Mouse (Mus musculus): ENCODE results near the gene Nptxr.

Gene Nptxr

GRCm38 (mm10) chr15:79804352-79805071, at the start of gene Nptxr:
Gene Nptxr, minus strand, starts transcription at chr15:79804766.
- DNase-seq (ENCODE audit: low spot score in 2 of 2) = no peak

DNA sequence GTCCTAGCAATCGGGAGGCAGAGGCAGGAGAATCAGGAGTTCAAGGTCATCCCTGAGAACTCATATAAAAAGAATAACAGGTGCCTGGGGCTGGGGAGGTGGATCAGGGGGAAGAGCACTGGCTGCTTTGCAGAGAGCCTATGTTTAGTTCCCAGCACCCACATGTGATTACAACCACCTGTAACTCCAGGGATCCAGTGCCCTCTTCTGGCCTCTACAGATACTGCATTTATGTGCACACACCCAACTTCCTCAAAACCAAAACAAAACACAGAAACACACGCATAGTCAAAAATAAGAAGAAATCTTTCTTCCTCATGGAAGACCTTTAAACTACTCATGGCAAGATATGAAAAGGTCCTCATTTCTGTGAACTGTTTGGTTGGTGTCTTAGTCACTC, 45.6 kb upstream of the Nptxr start:
- DNase-seq (ENCODE audit: low spot score in 2 of 2) = no peak

DNA sequence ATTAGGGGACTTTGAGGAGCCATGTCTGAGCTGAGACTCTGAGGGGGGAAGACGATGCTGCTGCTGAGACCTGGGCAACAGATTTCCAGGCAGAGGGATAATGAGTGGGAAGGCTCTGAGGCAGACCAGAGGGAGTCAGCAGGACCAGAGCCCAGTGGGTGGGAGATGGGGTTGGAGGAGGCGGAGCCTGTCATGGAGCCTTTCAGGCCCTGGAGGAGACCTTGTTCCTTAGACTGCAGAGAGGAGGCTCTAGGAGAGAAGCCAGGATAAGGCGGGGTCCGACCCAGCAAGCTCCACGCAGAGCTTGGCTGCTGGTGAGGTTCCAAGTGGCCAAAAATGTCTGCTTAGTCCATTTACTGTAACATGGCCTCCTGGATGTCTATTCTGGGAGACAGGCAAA, 42.5 kb upstream of the Nptxr start:
- no peak for DNase-seq (ENCODE audit: low spot score in 2 of 2)

DNA sequence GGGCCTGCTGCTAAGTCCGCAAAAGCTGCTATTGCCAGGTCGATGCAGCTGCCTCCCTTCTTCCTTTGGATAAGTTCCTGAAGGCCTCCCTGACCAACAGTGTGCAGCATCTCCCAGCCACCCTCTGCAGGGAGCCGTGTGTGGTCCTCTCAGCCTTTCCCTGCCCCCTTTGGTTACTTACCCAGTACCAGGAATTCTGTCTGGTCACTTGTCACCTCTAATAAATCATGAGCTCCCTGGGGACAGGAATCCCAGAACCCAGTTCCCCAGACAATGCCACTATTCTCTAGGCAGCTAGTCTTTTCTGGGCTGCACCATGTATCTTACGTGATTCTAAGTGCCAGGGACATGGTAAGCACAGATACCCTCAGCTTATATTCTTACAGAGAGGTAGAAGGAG, 41.4 kb upstream of the Nptxr start:
- no peak for DNase-seq (ENCODE audit: low spot score in 2 of 2)

DNA sequence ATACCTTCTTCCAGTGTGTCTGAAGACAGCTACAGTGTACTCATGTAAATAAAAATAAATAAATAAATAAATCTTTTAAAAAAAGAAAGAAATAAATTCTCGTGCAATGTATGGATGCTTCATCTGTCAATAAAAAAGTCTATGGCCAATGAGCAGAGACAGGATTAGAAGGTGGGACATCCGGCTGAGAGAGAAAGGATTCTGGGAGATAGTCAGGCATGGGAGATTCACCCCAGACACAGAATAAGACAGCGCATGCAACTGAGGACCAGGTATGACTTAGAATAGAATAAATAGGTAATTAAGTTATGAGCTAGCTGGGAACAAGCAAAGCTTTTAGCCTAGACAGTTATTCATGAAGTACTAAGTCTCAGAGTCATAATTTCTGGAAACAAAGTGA, 38.4 kb upstream of the Nptxr start:
- no peak for DNase-seq (ENCODE audit: low spot score in 2 of 2)

DNA sequence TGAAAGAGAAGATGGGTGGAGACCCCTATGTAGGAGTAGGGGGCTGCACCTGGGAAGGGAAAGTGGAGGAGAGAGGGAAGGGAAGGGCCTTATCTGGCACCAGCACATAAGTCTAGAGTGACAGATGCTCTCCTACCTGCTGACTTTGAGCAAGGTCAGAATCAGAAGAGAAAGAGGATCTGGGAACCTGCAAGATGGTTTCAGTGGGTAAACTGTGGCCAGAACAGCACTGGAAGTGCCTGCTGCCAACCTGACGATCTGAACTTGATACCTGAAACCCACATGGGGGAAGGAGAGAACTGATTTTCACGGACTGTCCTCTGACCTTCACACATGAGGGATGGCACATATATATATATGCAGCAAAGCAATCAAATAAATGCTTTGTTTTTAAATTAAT, 35.7 kb upstream of the Nptxr start:
- no peak for DNase-seq (ENCODE audit: low spot score in 2 of 2)

- DNase-seq (ENCODE audit: low spot score in 2 of 2) = no peak
Observed at GRCm38 (mm10) chr15:79834881-79835260, 30.3 kb upstream of the Nptxr start.

- DNase-seq (ENCODE audit: low spot score in 2 of 2) = peak; percentile 76 to 79
Observed at GRCm38 (mm10) chr15:79834130-79834880, 29.7 kb upstream of the Nptxr start, which contains the start of the genes Npcd and Cbx6. Gene Npcd, minus strand, starts transcription at chr15:79834237. Gene Cbx6, minus strand, starts transcription at chr15:79834688.

DNA sequence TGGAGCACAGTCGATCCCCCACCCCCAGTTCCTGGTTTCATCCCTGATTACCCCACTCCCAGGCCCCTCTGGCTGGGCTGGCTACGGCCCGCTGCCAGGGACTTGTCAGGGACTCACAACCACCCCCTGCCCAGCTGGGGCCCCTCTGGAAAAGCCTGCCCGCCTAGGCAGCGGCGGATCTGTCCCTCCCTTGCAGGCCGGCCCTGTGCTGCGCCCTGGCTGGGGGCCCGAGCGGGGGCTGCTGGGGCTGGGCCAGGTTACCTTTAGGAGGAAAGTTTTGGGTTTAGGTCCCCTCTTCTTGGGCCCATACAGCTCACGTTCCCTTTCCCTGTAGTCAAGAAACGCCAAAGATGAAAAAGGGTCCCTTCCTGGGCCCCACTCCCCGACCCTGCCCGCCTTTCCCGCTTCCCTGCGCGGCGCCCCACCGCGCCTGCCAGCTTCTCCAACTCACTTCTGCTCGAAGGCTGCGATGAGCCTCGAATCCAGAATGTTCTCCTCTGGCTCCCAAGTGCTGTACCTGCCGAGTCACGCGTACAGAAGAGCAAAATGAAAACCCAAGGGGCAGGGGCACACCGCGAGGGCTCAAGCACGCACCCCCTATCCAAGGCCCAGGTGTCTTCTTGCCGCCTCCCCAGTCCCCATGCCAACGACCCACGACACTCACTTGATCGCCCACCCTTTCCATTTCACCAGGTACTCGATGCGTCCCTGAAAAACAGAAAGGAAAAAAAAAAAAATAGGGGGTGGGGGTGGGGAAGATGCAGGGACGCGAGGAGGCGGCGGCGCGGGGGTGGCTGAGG, 28.9 kb upstream of the Nptxr start:
- no peak for DNase-seq (ENCODE audit: low spot score in 2 of 2)

DNA sequence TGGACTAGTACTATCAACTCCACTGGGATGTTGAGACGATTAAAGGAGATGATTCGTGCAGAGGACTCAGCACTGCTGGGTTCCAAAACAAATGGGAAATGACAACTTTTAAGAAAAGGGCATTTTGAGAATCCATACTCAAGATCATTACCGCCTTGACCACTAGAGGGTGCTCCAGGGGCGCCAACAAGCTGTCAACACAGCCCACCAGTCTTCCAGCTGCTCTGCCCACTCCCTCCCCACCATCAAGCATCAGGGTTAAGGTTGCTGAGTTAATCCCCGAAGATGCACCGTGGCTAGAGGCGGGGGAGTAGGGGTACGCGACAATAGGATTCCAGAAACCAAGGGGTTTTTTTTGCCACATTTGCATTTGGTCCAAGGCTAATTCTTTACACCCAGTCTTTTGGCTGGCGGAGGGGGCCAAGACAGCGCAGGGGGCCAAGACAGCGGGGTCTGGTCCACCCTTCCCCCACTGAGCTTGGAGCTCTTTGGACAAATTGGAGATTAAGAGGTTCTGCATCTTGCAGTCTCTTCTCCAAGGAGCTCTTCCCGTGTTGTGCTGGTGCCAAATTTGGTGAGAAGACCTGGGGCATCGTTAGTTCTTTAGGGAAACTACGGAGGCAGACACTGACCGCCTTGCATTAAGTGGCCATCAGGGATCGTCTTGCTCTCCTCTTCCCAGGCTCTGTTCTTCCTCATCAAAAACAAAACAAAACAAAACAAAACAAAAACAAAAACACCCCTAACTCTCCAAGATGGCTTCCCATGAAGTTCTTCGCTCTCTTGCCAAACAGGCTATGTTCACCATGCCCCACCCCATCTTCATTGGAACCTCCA, 27.7 kb upstream of the Nptxr start:
- DNase-seq (ENCODE audit: low spot score in 2 of 2) = peak; percentile 55 to 76

- DNase-seq (ENCODE audit: low spot score in 2 of 2) = peak; percentile 33 to 69
Observed at GRCm38 (mm10) chr15:79830388-79830787, 25.8 kb upstream of the Nptxr start.

DNA sequence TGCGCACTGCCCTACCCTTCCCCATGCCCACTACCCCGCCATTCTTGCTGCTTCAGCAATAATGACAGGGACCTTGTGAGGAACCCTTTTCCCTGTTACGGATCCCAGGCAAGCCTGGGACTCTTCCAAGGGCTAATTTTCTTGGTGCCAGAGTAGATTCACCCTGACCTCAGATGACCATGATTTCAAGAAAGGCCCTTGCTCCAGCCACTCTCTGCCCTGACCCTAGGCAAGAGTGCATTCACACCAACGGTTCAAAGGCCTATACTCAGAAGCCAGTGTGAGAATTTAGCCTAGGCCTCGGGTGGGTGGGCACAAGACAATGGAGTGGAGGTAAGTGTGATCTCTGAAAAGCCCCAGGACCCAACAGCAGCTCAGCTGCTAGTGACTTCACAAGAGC, 24.9 kb upstream of the Nptxr start:
- DNase-seq (ENCODE audit: low spot score in 2 of 2) = no peak

DNA sequence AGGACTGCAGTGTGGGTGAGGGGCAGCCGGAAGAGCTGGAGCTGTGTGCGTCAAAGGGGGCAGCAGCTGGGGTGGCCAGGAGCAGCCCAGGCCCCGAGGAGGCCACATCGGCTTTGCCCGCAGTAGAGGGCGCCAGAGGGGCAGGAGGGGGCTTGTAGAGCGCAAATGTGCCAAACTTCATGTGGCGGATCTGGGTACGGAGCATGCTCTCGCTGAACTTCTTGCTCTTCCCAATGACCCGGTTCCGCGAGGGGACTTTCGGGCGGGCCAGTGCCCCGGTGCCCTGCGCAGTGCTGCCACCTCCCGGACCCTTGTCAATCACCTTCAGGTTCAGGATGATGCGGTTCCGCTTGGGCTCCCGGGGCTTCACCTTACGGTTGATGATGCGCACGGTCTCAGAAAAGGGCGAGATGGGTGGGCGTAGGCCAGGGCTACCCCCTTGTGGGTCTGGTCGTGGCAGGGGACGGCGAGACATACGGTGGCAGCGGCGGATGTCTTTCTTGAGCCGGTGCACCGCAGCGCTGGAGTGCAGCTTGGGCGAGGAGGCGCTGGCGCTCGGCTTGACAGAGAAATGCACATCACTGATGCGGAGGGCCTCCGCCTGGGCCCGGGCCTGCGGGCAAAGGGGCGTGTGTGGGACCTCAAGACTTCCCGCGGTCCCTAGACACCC, 23.9 kb upstream of the Nptxr start:
- no peak for DNase-seq (ENCODE audit: low spot score in 2 of 2)

DNA sequence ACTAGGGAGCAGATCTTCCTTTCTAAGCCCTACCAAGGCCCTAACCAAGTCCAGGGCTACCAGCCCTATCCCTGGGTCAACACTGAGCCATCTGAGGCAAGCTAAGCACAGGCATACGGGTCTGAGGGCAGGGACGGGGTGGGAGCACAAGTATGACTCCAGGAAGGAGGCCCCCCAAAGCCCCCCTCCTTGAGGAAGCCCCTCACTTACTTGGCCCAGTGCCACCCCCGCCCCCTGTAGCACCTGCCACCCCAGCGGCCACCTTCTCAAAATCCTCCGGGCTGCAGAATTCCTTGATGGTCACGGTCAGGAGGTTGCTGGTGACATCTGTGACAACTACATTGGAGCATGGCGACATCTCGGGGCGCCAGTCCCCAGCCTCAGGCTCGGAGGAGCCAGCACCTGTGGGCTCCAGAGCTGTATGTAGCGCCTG, 23.2 kb upstream of the Nptxr start:
- DNase-seq (ENCODE audit: low spot score in 2 of 2) = no peak

DNA sequence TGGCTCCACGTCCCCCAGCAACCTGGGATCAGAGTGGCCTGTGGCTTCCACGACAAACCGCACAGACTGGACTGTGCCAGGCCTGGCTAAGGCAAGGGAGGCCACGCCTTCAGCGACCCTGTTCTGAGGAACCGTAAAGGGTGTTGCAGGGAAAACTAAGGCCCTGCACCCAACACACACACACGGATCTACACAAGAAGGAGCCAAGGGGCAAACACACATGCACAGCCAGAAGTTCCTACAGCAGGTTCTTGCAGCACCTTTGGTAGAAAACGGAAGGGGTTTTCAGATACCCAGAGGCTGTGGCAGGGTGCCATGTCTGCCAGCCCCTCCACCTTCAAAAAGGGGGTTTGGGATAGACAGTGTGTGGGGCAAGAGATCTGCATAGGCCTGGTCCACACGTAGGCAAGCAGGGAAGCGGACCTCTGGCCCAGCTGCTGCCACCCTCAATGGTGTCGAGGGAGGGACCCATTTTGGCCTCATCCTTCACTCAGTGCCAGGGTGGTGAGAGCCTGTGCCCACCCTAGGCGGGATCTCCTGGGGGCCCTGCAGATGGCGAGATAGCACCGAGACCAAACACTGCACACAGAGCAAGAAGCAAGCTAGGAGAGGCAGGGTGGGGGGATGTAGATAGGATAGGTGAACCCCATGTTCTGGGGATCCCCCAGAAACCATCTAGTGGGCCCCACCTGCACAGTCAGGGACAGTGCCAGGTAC, 22.7 kb upstream of the Nptxr start:
- DNase-seq (ENCODE audit: low spot score in 2 of 2) = no peak

DNA sequence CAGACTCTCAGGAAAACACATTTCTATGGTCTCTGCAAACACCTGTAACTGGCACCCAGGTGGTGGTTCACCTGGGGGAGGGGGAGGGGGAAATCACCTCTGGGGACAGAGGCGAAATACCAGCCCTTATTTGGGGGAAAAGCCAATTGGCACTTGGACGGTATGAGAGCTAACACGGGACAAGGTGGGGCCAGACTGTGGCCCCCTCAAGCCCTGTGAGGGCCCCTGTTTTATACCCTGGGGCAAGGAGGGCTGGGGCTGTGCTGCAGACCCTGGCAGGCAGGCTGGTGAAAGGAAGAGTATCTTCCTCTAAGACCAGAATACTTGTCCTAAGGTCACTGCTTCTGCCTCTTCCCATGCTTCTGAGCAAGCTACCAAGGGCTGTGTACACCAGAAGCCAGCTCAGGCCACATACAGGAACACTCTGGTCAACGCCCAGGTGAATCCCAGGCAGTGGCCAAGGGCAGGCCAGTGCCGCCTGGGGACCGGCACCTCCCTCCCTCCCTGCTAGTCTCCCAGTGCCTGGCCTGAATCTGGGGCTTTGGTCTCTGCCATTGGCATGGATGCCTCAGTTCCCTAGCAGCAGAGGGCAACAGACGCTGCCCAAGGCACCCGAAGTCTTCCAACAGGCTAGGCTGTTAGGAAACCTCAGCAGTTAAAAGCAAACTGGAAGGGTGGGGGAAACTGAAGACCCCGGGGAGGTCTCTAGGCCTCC, 21.8 kb upstream of the Nptxr start:
- DNase-seq (ENCODE audit: low spot score in 2 of 2) = no peak

DNA sequence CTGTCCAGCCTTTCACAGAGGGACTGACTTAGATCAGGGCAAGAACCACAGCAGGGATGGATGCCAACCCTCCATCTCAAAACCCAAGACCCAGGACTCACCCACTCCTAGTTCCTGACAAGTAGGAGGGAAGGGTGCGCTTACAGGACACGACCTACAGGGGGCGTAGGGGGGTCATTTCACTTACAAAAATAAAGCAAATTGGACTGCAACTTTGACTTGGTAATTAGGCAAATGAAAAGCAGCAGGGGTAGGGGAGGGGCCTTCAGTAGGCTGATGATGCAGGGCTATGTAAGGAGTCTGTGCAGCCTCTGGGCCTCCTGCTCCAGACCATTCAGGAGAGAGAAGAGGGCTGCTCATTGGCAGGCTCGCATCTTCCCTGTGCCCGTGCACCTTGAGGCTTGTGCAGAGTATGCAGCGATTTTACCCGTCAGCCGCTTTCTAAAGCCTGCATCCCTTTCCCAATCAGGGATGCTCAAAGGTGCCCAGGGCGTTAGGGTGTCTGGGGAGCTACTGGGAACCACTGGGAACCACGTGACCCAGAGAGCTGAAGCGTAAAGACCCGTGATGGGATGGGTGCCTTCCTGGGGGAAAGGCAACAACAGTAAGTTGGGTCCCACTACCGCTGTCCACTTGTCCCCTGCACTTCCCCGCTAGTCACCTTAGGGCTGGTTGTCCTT, 20.7 kb upstream of the Nptxr start:
- no peak for DNase-seq (ENCODE audit: low spot score in 2 of 2)

GRCm38 (mm10) chr15:79823588-79824280, 19.2 kb upstream of the Nptxr start:
- DNase-seq (ENCODE audit: low spot score in 2 of 2) = peak in 1 of 2 experiments; percentile 28
